Mouse (Mus musculus) cerebellum, adult 2 months (tissue): ENCODE measurements around the gene Ubald1.

Experiments used
- CTCF ChIP-seq: fragments of 200-500 bp; IDR thresholded peaks from 2 replicates; pipeline ENCODE4 v1.5.1; 2011; ENCODE audit warnings: low read depth, mild to moderate bottlenecking, control low read depth, low read length, moderate library complexity, borderline replicate concordance; ENCODE audit not compliant: insufficient read depth
- POLR2A ChIP-seq: fragments of 200-500 bp; IDR thresholded peaks from 2 replicates; pipeline ENCODE4 v1.6.1; 2011; ENCODE audit warnings: low read length, control low read depth, borderline replicate concordance; ENCODE audit not compliant: insufficient read depth

DNA sequence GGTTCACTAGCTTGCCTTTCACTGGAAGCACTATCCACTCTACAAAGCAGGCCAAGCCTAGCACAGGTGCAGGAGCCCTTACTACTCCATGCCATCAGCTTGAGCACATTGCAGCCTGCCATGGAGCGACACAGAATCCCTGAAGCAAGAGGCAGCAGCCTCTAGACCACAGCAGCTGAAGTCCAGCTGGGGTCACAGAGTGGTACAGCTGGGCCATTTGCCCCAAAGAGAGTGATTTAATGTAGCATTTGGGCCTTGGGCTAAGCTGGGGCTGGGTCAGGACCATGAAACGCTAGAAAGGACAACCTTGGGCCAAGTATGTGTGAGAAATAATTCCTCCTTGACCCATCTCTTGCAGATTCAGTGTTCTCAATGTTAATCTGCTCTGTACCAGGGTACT, 32.0 kb downstream of the Ubald1 start:
- TF ChIP-seq POLR2A (no peak), CTCF (no peak)
